Mouse (Mus musculus) gastrocnemius, adult 2 months (tissue): ENCODE data around the gene Slc52a3. TPM values are rescaled to one million over a fixed set of nuclear protein-coding genes. Genes with fewer than 3 reads are reported as not detected.

Experiments used
- DNase-seq: peaks from one replicate; pipeline ENCODE4 v3.0.0; 2022
- H3K27ac ChIP-seq: fragments of 200-600 bp; 2 replicates; pipeline ENCODE4 v1.8.1; 2022; ENCODE audit warnings: mild to moderate bottlenecking
- H3K4me3 ChIP-seq: fragments of 200-600 bp; 2 replicates; pipeline ENCODE4 v1.8.1; 2022; ENCODE audit warnings: mild to moderate bottlenecking, moderate library complexity
- CTCF ChIP-seq: fragments of 200-600 bp; IDR thresholded peaks from 2 replicates; pipeline ENCODE4 v1.8.1; 2022; ENCODE audit warnings: antibody characterized with exemption, mild to moderate bottlenecking, moderate library complexity
- intact Hi-C: fragments of 180-260 bp; cut with DNase I; formaldehyde crosslinking; loops from one replicate; pipeline ENCODE4 v1.15.1; 2025
- microRNA-seq: library from miRNA; unstranded; fragments of <30 nt; microRNA quantifications from one replicate; pipeline ENCODE4 v1.2.0, GENCODE M21; 2021
- total RNA-seq, 2 experiments: library from RNA; stranded (reverse); gene quantifications; 2 replicates each; pipeline ENCODE4 v1.2.3; 2021

The Slc52a3 gene
- total RNA-seq, 2 experiments from 2014 or later: 0.69 to 1.6 TPM

DNA sequence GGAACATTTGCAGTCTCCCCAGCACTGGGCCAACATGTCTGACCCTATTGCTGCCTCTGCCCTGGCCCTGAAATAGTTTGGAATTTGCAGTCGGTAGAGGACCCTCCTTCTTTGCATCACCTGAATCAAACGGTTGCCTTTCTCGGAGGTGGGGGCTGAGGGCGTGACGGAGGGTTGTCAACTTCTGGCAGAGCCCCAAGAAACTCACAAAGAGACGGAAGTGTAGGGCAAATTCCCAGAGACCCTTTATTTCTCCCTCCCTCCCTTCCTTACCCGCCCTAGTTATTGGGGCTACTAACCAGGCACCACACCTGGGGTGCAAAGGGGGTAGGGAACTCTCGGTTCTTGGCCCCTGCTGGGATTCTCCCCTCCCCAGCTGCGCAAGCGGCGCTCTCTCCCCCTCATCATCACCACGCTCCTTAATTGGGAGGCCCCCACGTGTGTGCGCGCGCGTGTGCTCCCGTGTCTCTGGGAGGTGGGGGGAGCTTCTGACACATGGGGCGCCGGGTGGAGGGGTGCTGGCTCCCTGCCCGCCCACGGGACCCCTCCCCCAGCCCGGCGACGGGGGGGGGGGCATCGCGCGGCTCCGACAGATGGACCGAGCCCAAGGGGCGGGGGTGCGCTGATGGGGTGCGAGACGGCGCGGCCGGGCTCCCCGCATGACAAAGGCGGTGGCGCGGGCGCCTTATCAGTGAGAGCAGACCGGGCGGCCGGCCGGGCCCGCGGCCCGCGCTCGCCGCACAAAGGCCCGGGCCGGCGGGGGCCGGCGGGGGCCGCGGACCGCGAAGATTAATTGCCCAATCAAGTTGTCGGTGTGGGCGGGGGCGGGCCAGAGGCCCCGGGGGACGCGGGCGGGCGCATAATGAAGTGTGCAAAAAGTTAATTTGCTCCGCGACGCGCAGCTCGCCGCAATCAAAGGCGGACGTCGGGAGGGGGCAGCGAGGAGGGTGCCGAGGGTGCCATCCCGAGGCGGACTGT, 52.0 kb downstream of the Slc52a3 start:
- Histone ChIP-seq H3K27ac (no peak overlapping the region), H3K4me3 (peak overlapping the region; percentile 68)
- intact Hi-C loops: no loop called here
- no peak for TF ChIP-seq CTCF
- no peak for DNase-seq

- TF ChIP-seq CTCF: no peak
- intact Hi-C loops: no loop called here
- no peak overlapping the region for H3K27ac ChIP-seq
- no peak for DNase-seq
- peak overlapping the region; percentile 68 for H3K4me3 ChIP-seq
Measured at GRCm38 (mm10) chr2:152048981-152049441, 52.7 kb downstream of the Slc52a3 start.

GRCm38 (mm10) chr2:152049611-152050270, 53.4 kb downstream of the Slc52a3 start:
- TF ChIP-seq CTCF: no peak
- DNase-seq: no peak
- H3K4me3 ChIP-seq: no peak overlapping the region
- intact Hi-C loops: no loop called here
- no peak overlapping the region for H3K27ac ChIP-seq

DNA sequence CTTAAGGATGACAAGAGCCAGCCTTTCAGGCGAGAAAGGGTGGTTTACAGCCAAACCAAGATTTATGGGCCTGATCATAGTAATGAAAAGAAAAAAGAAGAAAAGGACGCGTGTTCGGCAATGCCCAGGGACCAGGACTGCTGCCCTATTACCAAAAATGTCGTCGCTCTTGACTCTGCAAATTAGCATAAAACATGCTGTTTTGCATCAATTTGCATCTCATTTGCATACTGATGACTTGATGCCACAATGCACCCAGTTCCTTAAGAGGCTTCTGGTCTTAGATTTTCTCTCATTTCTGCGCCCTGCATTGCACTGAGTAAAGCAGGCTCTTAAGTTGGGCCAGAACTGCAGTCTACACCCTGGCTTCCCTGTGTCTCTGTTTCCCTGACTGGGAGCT, 54.0 kb downstream of the Slc52a3 start:
- no peak overlapping the region for H3K4me3 ChIP-seq
- intact Hi-C loops: no loop called here
- no peak overlapping the region for H3K27ac ChIP-seq
- DNase-seq: no peak
- TF ChIP-seq CTCF: no peak

DNA sequence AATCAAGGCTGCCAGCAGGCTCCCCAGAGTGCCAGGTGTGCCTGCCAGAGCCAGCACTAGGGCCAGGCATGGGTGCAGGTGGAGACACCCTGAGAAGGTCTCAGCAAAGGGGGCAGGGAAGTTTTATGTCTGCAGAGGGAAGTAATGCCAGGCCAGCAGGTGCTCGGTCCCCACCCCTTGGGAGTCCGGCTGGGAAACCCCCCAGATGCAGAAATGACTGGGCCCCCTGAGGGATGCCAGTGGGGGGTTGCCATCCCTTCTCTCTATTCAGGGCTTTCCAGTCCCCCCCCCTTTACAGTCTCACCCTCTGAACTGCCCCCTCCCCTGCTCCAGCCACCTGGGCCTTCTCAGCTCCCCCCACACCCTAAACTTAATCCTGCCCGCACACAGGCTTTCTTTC, 55.7 kb downstream of the Slc52a3 start:
- no peak for TF ChIP-seq CTCF
- intact Hi-C loops: no loop called here
- Histone ChIP-seq H3K4me3 (no peak overlapping the region), H3K27ac (no peak overlapping the region)
- no peak for DNase-seq

- Histone ChIP-seq H3K27ac (no peak overlapping the region), H3K4me3 (no peak overlapping the region)
- intact Hi-C loops: no loop called here
- no peak for DNase-seq
- TF ChIP-seq CTCF: no peak
Measured at GRCm38 (mm10) chr2:152055406-152055805, 59.1 kb downstream of the Slc52a3 start.

DNA sequence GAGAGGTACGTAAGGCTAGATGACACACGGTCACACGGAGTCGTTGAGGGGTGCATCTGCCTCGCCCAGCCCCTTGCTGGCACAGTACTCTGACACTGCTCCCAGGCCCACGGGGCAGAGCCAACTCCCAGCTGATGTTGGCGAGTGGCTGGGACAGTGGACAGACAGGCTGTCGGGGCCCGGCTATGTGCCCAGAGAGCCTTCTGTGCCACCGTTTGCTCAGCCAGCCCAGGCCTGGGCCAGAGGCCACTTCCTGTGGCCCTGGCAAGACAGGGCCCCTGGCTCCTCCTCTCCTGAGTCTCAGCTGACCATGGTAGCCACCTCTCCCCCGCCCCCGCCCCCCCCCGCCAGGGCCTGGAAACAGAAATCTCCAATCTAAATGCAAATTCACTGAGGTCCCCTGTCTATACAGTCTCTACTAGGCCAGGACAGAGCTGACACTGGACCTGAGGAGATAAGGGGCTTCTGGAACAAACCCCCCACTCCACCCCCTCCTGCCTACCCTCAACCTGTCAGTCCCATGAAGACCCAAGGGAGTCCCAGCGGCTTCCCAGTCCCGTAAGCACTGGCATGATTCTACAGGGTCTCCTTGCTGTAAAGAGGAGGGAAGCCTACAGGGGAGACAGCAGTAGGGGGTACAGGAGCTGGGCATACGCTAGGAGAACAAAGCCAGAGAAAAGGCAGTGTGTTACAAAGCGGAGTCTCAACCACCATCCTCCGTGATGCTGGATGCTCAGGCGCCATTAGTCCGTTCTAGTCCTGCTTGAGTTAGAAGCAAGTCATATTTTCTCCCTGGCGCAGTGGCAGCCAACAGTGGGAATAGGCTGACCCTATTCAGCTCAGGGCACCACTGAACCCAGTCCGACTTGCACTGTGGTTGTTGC, 60.3 kb downstream of the Slc52a3 start:
- intact Hi-C loops: no loop called here
- DNase-seq: peak; percentile 60
- Histone ChIP-seq H3K4me3 (no peak overlapping the region), H3K27ac (no peak overlapping the region)
- TF ChIP-seq CTCF: no peak

- TF ChIP-seq CTCF: no peak
- H3K4me3 ChIP-seq: no peak overlapping the region
- DNase-seq: no peak
- H3K27ac ChIP-seq: no peak overlapping the region
- intact Hi-C loops: no loop called here
Measured at GRCm38 (mm10) chr2:152057252-152057563, 60.9 kb downstream of the Slc52a3 start.

Small RNAs within 50 kb of the gene (microRNA-seq; reads per million reads assigned to microRNA genes)
- gene Mir1953: not detected

Other genes with a start within 250 kb of the Slc52a3 start
- not detected for gene Rspo4, start 153.6 kb upstream of the Slc52a3 start, total RNA-seq
- gene Angpt4, start 85.3 kb upstream of the Slc52a3 start, total RNA-seq: under 1 TPM in 1 of 2 experiments, not detected in 1; 0.20 TPM
- gene Fam110a, start 16.3 kb upstream of the Slc52a3 start, total RNA-seq: 1 to 10 TPM; 1.8 to 2.6 TPM
- gene Scrt2, start 85.0 kb downstream of the Slc52a3 start, total RNA-seq: not detected
- 10 to 100 TPM; 24.3 to 28.7 TPM for gene Srxn1, start 109.0 kb downstream of the Slc52a3 start, total RNA-seq
- gene Tcf15, start 147.1 kb downstream of the Slc52a3 start, total RNA-seq: 10 to 100 TPM; 14.9 to 22.8 TPM
- 100 to 1,000 TPM in 1 of 2 experiments, 10 to 100 TPM in 1; 91.1 to 102 TPM for gene Csnk2a1, start 230.3 kb downstream of the Slc52a3 start, total RNA-seq